8 mouse cellular contexts compared by ENCODE assay signal in the genomic region with DNA sequence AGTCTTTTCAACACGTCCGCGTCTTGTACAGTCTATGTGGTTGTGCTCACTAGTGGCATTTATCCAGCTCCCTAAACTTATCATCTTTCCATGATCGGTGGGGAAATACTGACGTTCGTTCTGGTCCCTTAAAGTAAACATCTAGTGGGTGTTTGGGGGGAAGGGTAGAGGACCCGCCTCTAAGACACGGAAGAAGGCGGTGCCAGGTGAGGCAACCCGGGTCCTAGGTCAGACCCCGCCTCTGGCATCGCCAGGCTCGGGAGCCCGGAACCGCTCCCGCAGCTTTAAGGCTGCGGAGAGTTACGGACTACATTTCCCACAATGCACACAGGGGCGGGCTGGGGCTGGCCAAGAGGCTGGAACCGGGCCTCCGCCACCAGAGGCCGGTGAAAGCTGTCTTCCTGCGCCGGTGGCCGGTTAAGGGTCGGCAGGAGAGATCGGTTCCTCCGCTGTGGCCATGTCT. TPM values are rescaled to one million over a fixed set of nuclear protein-coding genes. Genes with fewer than 3 reads are reported as not detected.
A peak's percentile ranks its signal among the peaks of the same experiment; 100 is the strongest.
DNase-seq lines count a peak whose midpoint lies in the region; ATAC-seq lines count a peak whose summit lies in the region.

A gene (plus strand): TSS at position 348 of the 463 bp plus-strand sequence.

- peak within 1 kb of the TSS; percentile 68 for H3K4me3 ChIP-seq in embryonic facial prominence, embryonic 11.5 days (ENCODE audit: low read depth, low read length)
- H3K4me3 ChIP-seq in midbrain, embryonic 11.5 days (ENCODE audit: low read depth, low read length): peak within 1 kb of the TSS; percentile 73

- under 1% methylated on average over 28 of the region's 28 CpGs for WGBS in embryonic facial prominence, embryonic 11.5 days
- WGBS in midbrain, embryonic 11.5 days: 2% methylated on average over 28 of the region's 28 CpGs

- H3K36me3 ChIP-seq in embryonic facial prominence, embryonic 11.5 days (replicated peaks; ENCODE audit: control insufficient read depth, insufficient read depth, low read depth, low read length): no peaks in the 10 kb centered on the region
- no peaks in the 10 kb centered on the region for H3K36me3 ChIP-seq in midbrain, embryonic 11.5 days (ENCODE audit: control insufficient read depth, insufficient read depth, low read length)

- no peaks in the 10 kb centered on the region for H3K4me1 ChIP-seq in embryonic facial prominence, embryonic 11.5 days (ENCODE audit: control insufficient read depth, insufficient read depth, low read length)
- H3K4me1 ChIP-seq in midbrain, embryonic 11.5 days (ENCODE audit: control insufficient read depth, insufficient read depth, low read length): peaks cover 6% of the 10 kb centered on the region

- H3K27ac ChIP-seq in embryonic facial prominence, embryonic 11.5 days (replicated peaks; ENCODE audit: low read depth, low read length): no peak within 1 kb of the TSS
- no peak within 1 kb of the TSS for H3K27ac ChIP-seq in midbrain, embryonic 11.5 days (ENCODE audit: low read depth, low read length)

- intact Hi-C loops in left cerebral cortex, postnatal 4 days (cut with DNase I): no loop called here

- H3K27me3 ChIP-seq in embryonic facial prominence, embryonic 11.5 days (ENCODE audit: control insufficient read depth, insufficient read depth, low read length): no peaks in the 10 kb centered on the region
- H3K27me3 ChIP-seq in midbrain, embryonic 11.5 days (ENCODE audit: control insufficient read depth, insufficient read depth, low read length): no peaks in the 10 kb centered on the region

- ATAC-seq in embryonic facial prominence, embryonic 11.5 days (replicated peaks; ENCODE audit: insufficient number of reproducible peaks, low FRiP score, low TSS enrichment, low read depth): peak; percentile 95
- peak; percentile 96 for ATAC-seq in granulocyte monocyte progenitor cell, adult 5-6 weeks (replicated peaks; ENCODE audit: poor library complexity, severe bottlenecking)
- peak; percentile 97 for ATAC-seq in midbrain, embryonic 11.5 days (ENCODE audit: low FRiP score)

- H3K9me3 ChIP-seq in embryonic facial prominence, embryonic 11.5 days (replicated peaks; ENCODE audit: control insufficient read depth, low read length): no peaks in the 10 kb centered on the region
- H3K9me3 ChIP-seq in midbrain, embryonic 11.5 days (ENCODE audit: control insufficient read depth, low read length): no peaks in the 10 kb centered on the region

- H3K4me2 ChIP-seq in embryonic facial prominence, embryonic 11.5 days (ENCODE audit: low read depth, low read length): peak within 1 kb of the TSS; percentile 79
- H3K4me2 ChIP-seq in midbrain, embryonic 11.5 days: peak within 1 kb of the TSS; percentile 80

- peak; percentile 84 to 89 for DNase-seq in urinary bladder, adult 18-20 months (ENCODE audit: low spot score in 2 of 2)
- DNase-seq in urinary bladder, postnatal 10 days (ENCODE audit: low spot score): no peak
- DNase-seq in embryonic facial prominence, embryonic 11.5 days (ENCODE audit: low spot score): peak; percentile 92
- peak; percentile 95 for DNase-seq in kidney, adult 11 months
- peak; percentile 79 for DNase-seq in left cerebral cortex, postnatal 4 days
- DNase-seq in midbrain, embryonic 11.5 days (ENCODE audit: low spot score, missing footprints): peak; percentile 97
- peak; percentile 72 for DNase-seq in right cerebral cortex, postnatal 4 days

- H3K9ac ChIP-seq in embryonic facial prominence, embryonic 11.5 days (replicated peaks; ENCODE audit: low read length): peak within 1 kb of the TSS; percentile 60
- H3K9ac ChIP-seq in midbrain, embryonic 11.5 days (ENCODE audit: low read length): peak within 1 kb of the TSS; percentile 76

RNA-seq across cellular contexts. Expression of the gene that starts here (rescaled TPM):
- polyA plus RNA-seq in embryonic facial prominence, embryonic 11.5 days (2014; fragmentation: Nextera tagmentation; extraction: Ambion mirVana): 11.5 and 12.5 TPM in 2 replicates
- total RNA-seq in granulocyte monocyte progenitor cell, adult 5-6 weeks (2014; fragmentation: Nextera tagmentation): 6.1 and 9.3 TPM in 2 replicates
- 16.5 and 19.5 TPM in 2 replicates for total RNA-seq in granulocyte monocyte progenitor cell, adult 5-6 weeks (2017)
- total RNA-seq in left cerebral cortex, postnatal 4 days (2021): 10 to 100 TPM; 15.2 to 16.1 TPM
- 14.8 and 16.8 TPM in 2 replicates for polyA plus RNA-seq in midbrain, embryonic 11.5 days (2014; fragmentation: Nextera tagmentation; extraction: Ambion mirVana)
